Mouse (Mus musculus): ENCODE measurements around the gene Kalrn. TPM values are rescaled to one million over a fixed set of nuclear protein-coding genes. Genes with fewer than 3 reads are reported as not detected.

The Kalrn gene
- polyA plus RNA-seq, 1 experiment = 278 TPM

GRCm38 (mm10) chr16:34066922-34067321 lies 506.4 kb downstream of the Kalrn start:
- H3K27ac ChIP-seq (ENCODE audit: insufficient read depth, low read length) = no peak overlapping the region
- H3K4me1 ChIP-seq (ENCODE audit: control insufficient read depth, insufficient read depth, low read length) = no peaks in the 10 kb centered on the region
- TF ChIP-seq CTCF (IDR thresholded peaks at IDR 0.05; ENCODE audit: extremely low read depth, insufficient read depth, low read length) (no peak), POLR2A (IDR thresholded peaks at IDR 0.05; ENCODE audit: extremely low read depth, insufficient read depth, low read length) (no peak)
- no peak overlapping the region for H3K4me3 ChIP-seq (ENCODE audit: insufficient read depth, low read length)

GRCm38 (mm10) chr16:34066376-34066775 lies 507.0 kb downstream of the Kalrn start:
- Histone ChIP-seq H3K27ac (ENCODE audit: insufficient read depth, low read length) (no peak overlapping the region), H3K4me3 (ENCODE audit: insufficient read depth, low read length) (no peak overlapping the region), H3K4me1 (ENCODE audit: control insufficient read depth, insufficient read depth, low read length) (no peaks in the 10 kb centered on the region)
- TF ChIP-seq POLR2A (IDR thresholded peaks at IDR 0.05; ENCODE audit: extremely low read depth, insufficient read depth, low read length) (no peak), CTCF (IDR thresholded peaks at IDR 0.05; ENCODE audit: extremely low read depth, insufficient read depth, low read length) (no peak)

DNA sequence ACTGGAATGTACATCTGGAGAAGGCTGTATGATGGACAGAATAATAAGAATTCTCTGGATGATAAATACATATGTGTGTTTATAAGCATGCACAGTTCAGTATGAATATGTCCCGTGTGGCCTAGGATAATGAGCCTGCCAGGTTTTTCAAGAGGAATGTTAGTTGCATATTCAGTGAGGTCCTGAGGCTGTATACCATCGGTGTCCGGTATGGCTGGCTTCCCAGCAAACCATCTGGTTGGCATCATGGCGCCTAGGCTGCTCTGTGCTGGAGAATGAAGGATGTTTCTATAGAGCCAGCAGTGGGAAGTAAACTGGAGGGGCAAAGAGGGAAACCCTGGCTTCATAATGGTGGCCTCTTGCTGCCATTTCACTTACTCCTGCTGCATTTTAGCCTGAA lies 510.0 kb downstream of the Kalrn start:
- no peak for TF ChIP-seq CTCF (IDR thresholded peaks at IDR 0.05; ENCODE audit: extremely low read depth, insufficient read depth, low read length)
- Histone ChIP-seq H3K4me1 (ENCODE audit: control insufficient read depth, insufficient read depth, low read length) (no peaks in the 10 kb centered on the region), H3K4me3 (ENCODE audit: insufficient read depth, low read length) (no peak overlapping the region), H3K27ac (ENCODE audit: insufficient read depth, low read length) (no peak overlapping the region)

GRCm38 (mm10) chr16:34061661-34062060 lies 511.7 kb downstream of the Kalrn start:
- H3K27ac ChIP-seq (ENCODE audit: insufficient read depth, low read length) = no peak overlapping the region
- no peaks in the 10 kb centered on the region for H3K4me1 ChIP-seq (ENCODE audit: control insufficient read depth, insufficient read depth, low read length)
- TF ChIP-seq POLR2A (IDR thresholded peaks at IDR 0.05; ENCODE audit: extremely low read depth, insufficient read depth, low read length) (no peak), CTCF (IDR thresholded peaks at IDR 0.05; ENCODE audit: extremely low read depth, insufficient read depth, low read length) (no peak)
- H3K4me3 ChIP-seq (ENCODE audit: insufficient read depth, low read length) = no peak overlapping the region

GRCm38 (mm10) chr16:34058611-34059010 lies 514.7 kb downstream of the Kalrn start:
- TF ChIP-seq POLR2A (IDR thresholded peaks at IDR 0.05; ENCODE audit: extremely low read depth, insufficient read depth, low read length) (no peak), CTCF (IDR thresholded peaks at IDR 0.05; ENCODE audit: extremely low read depth, insufficient read depth, low read length) (no peak)
- Histone ChIP-seq H3K27ac (ENCODE audit: insufficient read depth, low read length) (no peak overlapping the region), H3K4me3 (ENCODE audit: insufficient read depth, low read length) (no peak overlapping the region), H3K4me1 (ENCODE audit: control insufficient read depth, insufficient read depth, low read length) (no peaks in the 10 kb centered on the region)

- TF ChIP-seq POLR2A (IDR thresholded peaks at IDR 0.05; ENCODE audit: extremely low read depth, insufficient read depth, low read length) (no peak), CTCF (IDR thresholded peaks at IDR 0.05; ENCODE audit: extremely low read depth, insufficient read depth, low read length) (no peak)
- Histone ChIP-seq H3K4me1 (ENCODE audit: control insufficient read depth, insufficient read depth, low read length) (no peaks in the 10 kb centered on the region), H3K4me3 (ENCODE audit: insufficient read depth, low read length) (no peak overlapping the region), H3K27ac (ENCODE audit: insufficient read depth, low read length) (no peak overlapping the region)
Measured at GRCm38 (mm10) chr16:34057464-34057863, 515.9 kb downstream of the Kalrn start.

DNA sequence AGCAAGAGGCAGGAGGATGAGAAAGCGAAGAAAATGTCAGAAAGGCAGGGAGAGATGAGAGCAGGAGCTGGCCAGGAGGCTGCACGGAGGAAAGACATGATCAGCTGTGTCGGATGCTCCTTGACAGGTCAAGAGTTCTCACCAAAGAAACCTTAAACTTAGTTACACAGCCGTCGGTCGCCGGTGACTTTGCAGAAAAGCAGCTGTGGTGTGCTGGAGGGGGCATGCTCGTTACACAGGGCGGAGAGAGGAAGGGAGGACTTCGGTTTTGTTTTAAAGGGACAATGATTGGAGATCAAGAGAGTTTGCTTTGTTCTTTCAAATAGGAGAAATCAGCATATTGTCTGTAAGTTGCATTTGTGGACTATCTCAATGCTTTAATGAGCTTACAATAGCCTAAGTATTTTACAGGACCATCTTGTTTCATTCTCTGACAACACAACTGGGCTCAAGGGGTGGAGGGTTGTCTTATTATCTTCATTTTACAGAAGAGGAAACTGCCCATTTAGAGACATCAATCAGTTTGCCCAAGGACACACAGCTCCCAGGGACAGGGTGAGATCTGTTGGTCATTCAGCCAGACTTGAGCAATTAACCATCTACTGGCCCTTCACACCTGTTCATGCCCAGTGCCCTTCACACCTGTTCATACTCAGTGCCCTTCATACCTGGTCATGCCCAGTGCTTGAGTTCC lies 516.8 kb downstream of the Kalrn start:
- Histone ChIP-seq H3K27ac (ENCODE audit: insufficient read depth, low read length) (no peak overlapping the region), H3K4me3 (ENCODE audit: insufficient read depth, low read length) (no peak overlapping the region), H3K4me1 (ENCODE audit: control insufficient read depth, insufficient read depth, low read length) (no peaks in the 10 kb centered on the region)
- TF ChIP-seq POLR2A (IDR thresholded peaks at IDR 0.05; ENCODE audit: extremely low read depth, insufficient read depth, low read length) = no peak
- TF ChIP-seq CTCF (IDR thresholded peaks at IDR 0.05; ENCODE audit: extremely low read depth, insufficient read depth, low read length) = no peak

- Histone ChIP-seq H3K4me3 (ENCODE audit: insufficient read depth, low read length) (no peak overlapping the region), H3K27ac (ENCODE audit: insufficient read depth, low read length) (no peak overlapping the region), H3K4me1 (ENCODE audit: control insufficient read depth, insufficient read depth, low read length) (peaks cover 6% of the 10 kb centered on the region; the same call in 1 of the 2 replicates)
- TF ChIP-seq POLR2A (IDR thresholded peaks at IDR 0.05; ENCODE audit: extremely low read depth, insufficient read depth, low read length) (no peak), CTCF (IDR thresholded peaks at IDR 0.05; ENCODE audit: extremely low read depth, insufficient read depth, low read length) (no peak)
Measured at GRCm38 (mm10) chr16:34050090-34050489, 523.2 kb downstream of the Kalrn start.

GRCm38 (mm10) chr16:34049361-34049760 lies 524.0 kb downstream of the Kalrn start:
- Histone ChIP-seq H3K4me3 (ENCODE audit: insufficient read depth, low read length) (no peak overlapping the region), H3K4me1 (ENCODE audit: control insufficient read depth, insufficient read depth, low read length) (peaks cover 6% of the 10 kb centered on the region; the same call in 1 of the 2 replicates), H3K27ac (ENCODE audit: insufficient read depth, low read length) (no peak overlapping the region)
- no peak for TF ChIP-seq POLR2A (IDR thresholded peaks at IDR 0.05; ENCODE audit: extremely low read depth, insufficient read depth, low read length)
- TF ChIP-seq CTCF (IDR thresholded peaks at IDR 0.05; ENCODE audit: extremely low read depth, insufficient read depth, low read length) = no peak

DNA sequence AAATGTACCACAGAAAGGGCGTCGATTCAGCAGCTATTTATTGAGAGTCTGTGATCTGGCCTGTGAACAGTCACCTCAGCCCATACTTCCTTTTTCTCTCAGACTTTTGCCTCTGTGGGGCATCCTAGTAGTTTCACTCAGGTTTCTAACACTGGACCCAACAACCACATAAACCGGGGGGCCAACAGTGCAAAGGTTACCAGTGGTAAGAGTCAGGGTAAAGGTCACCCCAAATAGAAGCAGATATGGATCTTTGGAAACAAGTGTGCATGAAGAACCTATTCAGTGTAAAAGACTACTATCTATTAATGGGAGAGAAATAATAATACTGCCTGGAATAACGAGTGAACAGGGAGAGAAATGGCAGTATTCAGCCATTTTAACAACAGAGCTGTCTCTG lies 525.1 kb downstream of the Kalrn start:
- Histone ChIP-seq H3K4me3 (ENCODE audit: insufficient read depth, low read length) (no peak overlapping the region), H3K27ac (ENCODE audit: insufficient read depth, low read length) (no peak overlapping the region), H3K4me1 (ENCODE audit: control insufficient read depth, insufficient read depth, low read length) (peaks cover 6% of the 10 kb centered on the region; the same call in 1 of the 2 replicates)
- TF ChIP-seq POLR2A (IDR thresholded peaks at IDR 0.05; ENCODE audit: extremely low read depth, insufficient read depth, low read length) (no peak), CTCF (IDR thresholded peaks at IDR 0.05; ENCODE audit: extremely low read depth, insufficient read depth, low read length) (no peak)
